Mouse (Mus musculus): Measurements from ENCODE around the gene Ftsj3. TPM values are rescaled to one million over a fixed set of nuclear protein-coding genes. Genes with fewer than 3 reads are reported as not detected.
A peak's percentile ranks its signal among the peaks of the same experiment; 100 is the strongest.

Gene Ftsj3
- polyA plus RNA-seq, 1 experiment from 2014 or later: 67.3 TPM

GRCm38 (mm10) chr11:106284126-106284525, 28.2 kb upstream of the Ftsj3 start:
- H3K27me3 ChIP-seq (ENCODE audit: control insufficient read depth, insufficient read depth, low read length): no peaks in the 10 kb centered on the region

GRCm38 (mm10) chr11:106283371-106283770, 27.5 kb upstream of the Ftsj3 start:
- Histone ChIP-seq H3K27me3 (ENCODE audit: control insufficient read depth, insufficient read depth, low read length) (no peaks in the 10 kb centered on the region), H3K9me3 (ENCODE audit: control insufficient read depth, low read length) (no peaks in the 10 kb centered on the region), H3K4me3 (ENCODE audit: low read depth, low read length) (no peak overlapping the region), H3K27ac (ENCODE audit: low read depth, low read length) (no peak overlapping the region), H3K36me3 (ENCODE audit: control insufficient read depth, insufficient read depth, low read length) (no peaks in the 10 kb centered on the region), H3K4me2 (no peak overlapping the region), H3K4me1 (ENCODE audit: control insufficient read depth, insufficient read depth, low read length) (no peaks in the 10 kb centered on the region), H3K9ac (ENCODE audit: low read length) (no peak overlapping the region)
- no peak for DNase-seq (ENCODE audit: low spot score, missing footprints)
- no peak for ATAC-seq (ENCODE audit: low FRiP score)
- 86% methylated on average over 4 of the region's 4 CpGs for WGBS

More at GRCm38 (mm10) chr11:106284126-106284525, 28.2 kb upstream of the Ftsj3 start:
- ATAC-seq (ENCODE audit: low FRiP score): no peak
- no peaks in the 10 kb centered on the region for H3K9me3 ChIP-seq (ENCODE audit: control insufficient read depth, low read length)
- peak; percentile 19 for DNase-seq (ENCODE audit: low spot score, missing footprints)
- H3K4me1 ChIP-seq (ENCODE audit: control insufficient read depth, insufficient read depth, low read length): no peaks in the 10 kb centered on the region
- H3K4me3 ChIP-seq (ENCODE audit: low read depth, low read length): no peak overlapping the region
- no peak overlapping the region for H3K27ac ChIP-seq (ENCODE audit: low read depth, low read length)
- no peak overlapping the region for H3K9ac ChIP-seq (ENCODE audit: low read length)
- H3K36me3 ChIP-seq (ENCODE audit: control insufficient read depth, insufficient read depth, low read length): no peaks in the 10 kb centered on the region
- no peak overlapping the region for H3K4me2 ChIP-seq
- WGBS: 64% methylated on average over 8 of the region's 8 CpGs

GRCm38 (mm10) chr11:106282452-106282851, 26.6 kb upstream of the Ftsj3 start:
- no peak overlapping the region for H3K27ac ChIP-seq (ENCODE audit: low read depth, low read length)
- DNase-seq (ENCODE audit: low spot score, missing footprints): no peak
- H3K4me1 ChIP-seq (ENCODE audit: control insufficient read depth, insufficient read depth, low read length): no peaks in the 10 kb centered on the region
- H3K36me3 ChIP-seq (ENCODE audit: control insufficient read depth, insufficient read depth, low read length): no peaks in the 10 kb centered on the region
- no peaks in the 10 kb centered on the region for H3K27me3 ChIP-seq (ENCODE audit: control insufficient read depth, insufficient read depth, low read length)
- H3K4me3 ChIP-seq (ENCODE audit: low read depth, low read length): no peak overlapping the region
- ATAC-seq (ENCODE audit: low FRiP score): no peak
- 88% methylated on average over 6 of the region's 6 CpGs for WGBS
- no peak overlapping the region for H3K4me2 ChIP-seq
- no peaks in the 10 kb centered on the region for H3K9me3 ChIP-seq (ENCODE audit: control insufficient read depth, low read length)
- no peak overlapping the region for H3K9ac ChIP-seq (ENCODE audit: low read length)

- H3K4me3 ChIP-seq (ENCODE audit: low read depth, low read length): no peak within 1 kb of the TSS
Observed at GRCm38 (mm10) chr11:106276454-106276853, 20.6 kb upstream of the Ftsj3 start, which contains the start of gene Tcam1. Tcam1 (plus strand) TSS chr11:106276672.

GRCm38 (mm10) chr11:106274971-106275411, 19.1 kb upstream of the Ftsj3 start:
- peaks cover 11% of the 10 kb centered on the region for H3K4me1 ChIP-seq (ENCODE audit: control insufficient read depth, insufficient read depth, low read length)
- H3K4me3 ChIP-seq (ENCODE audit: low read depth, low read length): no peak overlapping the region
- no peaks in the 10 kb centered on the region for H3K36me3 ChIP-seq (ENCODE audit: control insufficient read depth, insufficient read depth, low read length)
- H3K27me3 ChIP-seq (ENCODE audit: control insufficient read depth, insufficient read depth, low read length): no peaks in the 10 kb centered on the region
- DNase-seq (ENCODE audit: low spot score, missing footprints) (no peak), ATAC-seq (ENCODE audit: low FRiP score) (no peak)
- WGBS: 90% methylated on average over 7 of the region's 7 CpGs
- no peak overlapping the region for H3K27ac ChIP-seq (ENCODE audit: low read depth, low read length)
- no peaks in the 10 kb centered on the region for H3K9me3 ChIP-seq (ENCODE audit: control insufficient read depth, low read length)
- H3K9ac ChIP-seq (ENCODE audit: low read length): no peak overlapping the region
- H3K4me2 ChIP-seq: no peak overlapping the region

More at GRCm38 (mm10) chr11:106276454-106276853, 20.6 kb upstream of the Ftsj3 start, which contains the start of gene Tcam1:
- H3K36me3 ChIP-seq (ENCODE audit: control insufficient read depth, insufficient read depth, low read length): no peaks in the 10 kb centered on the region
- ATAC-seq (ENCODE audit: low FRiP score) (no peak), DNase-seq (ENCODE audit: low spot score, missing footprints) (peak; percentile 99)
- H3K27ac ChIP-seq (ENCODE audit: low read depth, low read length): no peak within 1 kb of the TSS
- peaks cover 6% of the 10 kb centered on the region for H3K4me1 ChIP-seq (ENCODE audit: control insufficient read depth, insufficient read depth, low read length)
- no peak within 1 kb of the TSS for H3K9ac ChIP-seq (ENCODE audit: low read length)
- H3K27me3 ChIP-seq (ENCODE audit: control insufficient read depth, insufficient read depth, low read length): no peaks in the 10 kb centered on the region
- no peaks in the 10 kb centered on the region for H3K9me3 ChIP-seq (ENCODE audit: control insufficient read depth, low read length)
- WGBS: 13% methylated on average over 25 of the region's 25 CpGs
- H3K4me2 ChIP-seq: peak within 1 kb of the TSS; percentile 19; the same call in 1 of the 2 replicates

- H3K4me2 ChIP-seq: no peak overlapping the region
- H3K36me3 ChIP-seq (ENCODE audit: control insufficient read depth, insufficient read depth, low read length): no peaks in the 10 kb centered on the region
- DNase-seq (ENCODE audit: low spot score, missing footprints): no peak
- no peak for ATAC-seq (ENCODE audit: low FRiP score)
- H3K4me3 ChIP-seq (ENCODE audit: low read depth, low read length): no peak overlapping the region
- WGBS: 100% methylated on average over 1 of the region's 1 CpGs
- H3K4me1 ChIP-seq (ENCODE audit: control insufficient read depth, insufficient read depth, low read length): peaks cover 11% of the 10 kb centered on the region
- no peaks in the 10 kb centered on the region for H3K9me3 ChIP-seq (ENCODE audit: control insufficient read depth, low read length)
- H3K27ac ChIP-seq (ENCODE audit: low read depth, low read length): no peak overlapping the region
- H3K9ac ChIP-seq (ENCODE audit: low read length): no peak overlapping the region
- H3K27me3 ChIP-seq (ENCODE audit: control insufficient read depth, insufficient read depth, low read length): no peaks in the 10 kb centered on the region
Observed at GRCm38 (mm10) chr11:106274374-106274773, 18.5 kb upstream of the Ftsj3 start.

GRCm38 (mm10) chr11:106273811-106274210, 17.9 kb upstream of the Ftsj3 start:
- H3K4me2 ChIP-seq: no peak overlapping the region
- DNase-seq (ENCODE audit: low spot score, missing footprints) (no peak), ATAC-seq (ENCODE audit: low FRiP score) (no peak)
- no peaks in the 10 kb centered on the region for H3K36me3 ChIP-seq (ENCODE audit: control insufficient read depth, insufficient read depth, low read length)
- H3K4me1 ChIP-seq (ENCODE audit: control insufficient read depth, insufficient read depth, low read length): peaks cover 11% of the 10 kb centered on the region
- H3K4me3 ChIP-seq (ENCODE audit: low read depth, low read length): peak overlapping the region; percentile 96; the same call in 1 of the 2 replicates
- H3K27ac ChIP-seq (ENCODE audit: low read depth, low read length): no peak overlapping the region
- WGBS: 94% methylated on average over 6 of the region's 6 CpGs
- no peaks in the 10 kb centered on the region for H3K27me3 ChIP-seq (ENCODE audit: control insufficient read depth, insufficient read depth, low read length)
- peak overlapping the region; percentile 97; the same call in 1 of the 2 replicates for H3K9ac ChIP-seq (ENCODE audit: low read length)
- no peaks in the 10 kb centered on the region for H3K9me3 ChIP-seq (ENCODE audit: control insufficient read depth, low read length)

- Histone ChIP-seq H3K36me3 (ENCODE audit: control insufficient read depth, insufficient read depth, low read length) (no peaks in the 10 kb centered on the region), H3K9ac (ENCODE audit: low read length) (peak overlapping the region; percentile 97), H3K4me3 (ENCODE audit: low read depth, low read length) (peak overlapping the region; percentile 96), H3K9me3 (ENCODE audit: control insufficient read depth, low read length) (no peaks in the 10 kb centered on the region), H3K27me3 (ENCODE audit: control insufficient read depth, insufficient read depth, low read length) (no peaks in the 10 kb centered on the region), H3K4me2 (peak overlapping the region; percentile 85), H3K4me1 (ENCODE audit: control insufficient read depth, insufficient read depth, low read length) (peaks cover 11% of the 10 kb centered on the region), H3K27ac (ENCODE audit: low read depth, low read length) (peak overlapping the region; percentile 57; the same call in 1 of the 2 replicates)
- DNase-seq (ENCODE audit: low spot score, missing footprints) (no peak), ATAC-seq (ENCODE audit: low FRiP score) (peak; percentile 20; the same call in 1 of the 2 replicates)
- WGBS: 21% methylated on average over 16 of the region's 16 CpGs
Observed at GRCm38 (mm10) chr11:106273311-106273684, 17.4 kb upstream of the Ftsj3 start.

- peak within 1 kb of the TSS; percentile 97 for H3K9ac ChIP-seq (ENCODE audit: low read length)
- peak within 1 kb of the TSS; percentile 96 for H3K4me3 ChIP-seq (ENCODE audit: low read depth, low read length)
- H3K27me3 ChIP-seq (ENCODE audit: control insufficient read depth, insufficient read depth, low read length): no peaks in the 10 kb centered on the region
- H3K27ac ChIP-seq (ENCODE audit: low read depth, low read length): peak within 1 kb of the TSS; percentile 80
- WGBS: under 1% methylated on average over 72 of the region's 72 CpGs
- H3K9me3 ChIP-seq (ENCODE audit: control insufficient read depth, low read length): no peaks in the 10 kb centered on the region
- ATAC-seq (ENCODE audit: low FRiP score) (peak; percentile 95), DNase-seq (ENCODE audit: low spot score, missing footprints) (peak; percentile 100)
- peak within 1 kb of the TSS; percentile 85 for H3K4me2 ChIP-seq
- 0 out of 2 replicates have a peak, but pooled peaks cover under 1% of the 10 kb centered on the region for H3K36me3 ChIP-seq (ENCODE audit: control insufficient read depth, insufficient read depth, low read length)
- peaks cover 13% of the 10 kb centered on the region for H3K4me1 ChIP-seq (ENCODE audit: control insufficient read depth, insufficient read depth, low read length)
Observed at GRCm38 (mm10) chr11:106272644-106273310, 16.9 kb upstream of the Ftsj3 start, which contains the start of gene Smarcd2. Smarcd2 (minus strand) TSS chr11:106272972.

All from midbrain, embryonic 11.5 days (tissue).